Mouse (Mus musculus): ENCODE measurements around the gene Sdc3. TPM values are rescaled to one million over a fixed set of nuclear protein-coding genes. Genes with fewer than 3 reads are reported as not detected.
A peak's percentile ranks its signal among the peaks of the same experiment; 100 is the strongest.

The Sdc3 gene
- polyA plus RNA-seq, 1 experiment from 2014 or later: 20.3 TPM

DNA sequence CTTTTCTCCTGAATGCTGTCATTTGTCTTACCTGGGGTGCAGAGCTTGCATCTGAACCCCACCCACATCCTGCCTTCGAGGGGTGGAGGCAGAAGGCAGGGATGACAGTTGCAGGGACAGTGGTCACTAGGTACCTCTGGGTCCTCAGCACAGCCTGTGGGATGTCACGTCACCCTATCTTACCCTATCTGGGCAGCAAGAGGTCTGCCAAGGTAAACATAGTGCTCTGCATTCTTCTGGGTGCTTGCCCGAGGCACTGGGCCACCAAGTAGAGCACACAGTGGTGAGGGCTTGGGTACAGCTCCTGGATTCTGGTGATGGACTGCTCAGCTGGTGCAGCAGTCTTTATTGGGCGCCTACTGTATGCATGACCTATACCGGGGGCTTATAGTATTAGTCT, 7.2 kb downstream of the Sdc3 start:
- Histone ChIP-seq H3K4me3 (ENCODE audit: low read depth, low read length) (no peak overlapping the region), H3K9me3 (ENCODE audit: low read depth, low read length) (no peaks in the 10 kb centered on the region), H3K9ac (no peak overlapping the region), H3K4me1 (ENCODE audit: insufficient read depth) (peaks cover 24% of the 10 kb centered on the region), H3K36me3 (ENCODE audit: insufficient read depth) (no peaks in the 10 kb centered on the region), H3K4me2 (no peak overlapping the region), H3K27ac (ENCODE audit: low read depth) (no peak overlapping the region), H3K27me3 (ENCODE audit: insufficient read depth, low read length) (no peaks in the 10 kb centered on the region)
- DNase-seq: no peak
- TF ChIP-seq CTCF (IDR thresholded peaks at IDR 0.05; ENCODE audit: low read depth): no peak
- no peak for ATAC-seq (ENCODE audit: insufficient read depth)
- WGBS: 47% methylated on average over 5 of the region's 5 CpGs

DNA sequence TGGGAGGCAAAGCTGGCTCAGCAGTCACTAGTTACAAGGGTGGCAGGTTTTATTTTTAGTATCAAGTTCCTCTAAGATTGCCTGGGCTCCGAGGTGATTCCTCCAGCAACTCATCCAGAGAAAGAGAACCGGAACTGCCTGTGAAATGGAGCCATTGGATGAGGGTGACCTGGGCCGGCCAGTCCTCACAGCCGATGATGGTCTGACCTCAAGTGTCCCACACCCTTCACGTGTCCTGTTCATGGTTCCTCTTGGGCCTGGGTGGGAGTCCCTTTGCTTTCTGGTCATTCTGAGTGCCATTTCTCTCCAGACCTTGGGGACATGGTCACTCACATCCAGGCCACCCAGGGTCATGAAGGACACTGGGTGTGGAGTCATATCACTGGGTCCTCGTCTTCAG, 7.8 kb downstream of the Sdc3 start:
- ATAC-seq (ENCODE audit: insufficient read depth) (no peak), DNase-seq (no peak)
- H3K4me2 ChIP-seq: no peak overlapping the region
- H3K4me1 ChIP-seq (ENCODE audit: insufficient read depth): peaks cover 24% of the 10 kb centered on the region
- no peak overlapping the region for H3K9ac ChIP-seq
- H3K4me3 ChIP-seq (ENCODE audit: low read depth, low read length): no peak overlapping the region
- H3K36me3 ChIP-seq (ENCODE audit: insufficient read depth): no peaks in the 10 kb centered on the region
- no peak for TF ChIP-seq CTCF (IDR thresholded peaks at IDR 0.05; ENCODE audit: low read depth)
- no peaks in the 10 kb centered on the region for H3K27me3 ChIP-seq (ENCODE audit: insufficient read depth, low read length)
- no peak overlapping the region for H3K27ac ChIP-seq (ENCODE audit: low read depth)
- WGBS: 83% methylated on average over 6 of the region's 6 CpGs
- no peaks in the 10 kb centered on the region for H3K9me3 ChIP-seq (ENCODE audit: low read depth, low read length)

GRCm38 (mm10) chr4:130801198-130801597, 8.9 kb downstream of the Sdc3 start:
- Histone ChIP-seq H3K27me3 (ENCODE audit: insufficient read depth, low read length) (no peaks in the 10 kb centered on the region), H3K27ac (ENCODE audit: low read depth) (no peak overlapping the region), H3K9me3 (ENCODE audit: low read depth, low read length) (no peaks in the 10 kb centered on the region), H3K9ac (no peak overlapping the region), H3K36me3 (ENCODE audit: insufficient read depth) (no peaks in the 10 kb centered on the region), H3K4me1 (ENCODE audit: insufficient read depth) (peaks cover 24% of the 10 kb centered on the region), H3K4me2 (no peak overlapping the region), H3K4me3 (ENCODE audit: low read depth, low read length) (no peak overlapping the region)
- no peak for TF ChIP-seq CTCF (IDR thresholded peaks at IDR 0.05; ENCODE audit: low read depth)
- DNase-seq: no peak
- 86% methylated on average over 5 of the region's 5 CpGs for WGBS
- no peak for ATAC-seq (ENCODE audit: insufficient read depth)

- H3K4me2 ChIP-seq: no peak overlapping the region
- ATAC-seq (ENCODE audit: insufficient read depth): no peak
These were observed 9.4 kb downstream of the Sdc3 start for GRCm38 (mm10) chr4:130801624-130802329.

DNA sequence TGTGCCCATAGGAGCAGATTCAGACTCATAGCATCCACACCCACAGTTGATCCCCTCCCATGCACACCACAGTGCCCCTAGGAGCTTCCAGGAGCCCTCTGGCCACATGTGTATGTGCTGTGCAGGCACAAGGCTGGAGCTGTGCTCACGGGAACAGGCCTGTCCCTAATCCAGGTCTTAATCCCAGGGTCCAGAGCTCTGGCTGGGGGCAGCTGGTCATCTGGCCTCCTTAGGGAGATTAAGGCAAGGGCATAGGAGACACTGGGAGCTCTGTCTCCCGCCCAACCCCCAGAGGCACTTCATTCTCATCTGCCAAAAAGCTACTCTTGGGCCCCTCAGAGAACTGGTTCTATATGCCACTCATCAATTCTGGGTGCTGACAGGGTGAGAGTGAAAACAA, 11.3 kb downstream of the Sdc3 start:
- no peak for TF ChIP-seq CTCF (IDR thresholded peaks at IDR 0.05; ENCODE audit: low read depth)
- Histone ChIP-seq H3K27ac (ENCODE audit: low read depth) (no peak overlapping the region), H3K9ac (no peak overlapping the region), H3K4me3 (ENCODE audit: low read depth, low read length) (no peak overlapping the region), H3K9me3 (ENCODE audit: low read depth, low read length) (no peaks in the 10 kb centered on the region), H3K27me3 (ENCODE audit: insufficient read depth, low read length) (no peaks in the 10 kb centered on the region), H3K4me2 (no peak overlapping the region), H3K36me3 (ENCODE audit: insufficient read depth) (no peaks in the 10 kb centered on the region), H3K4me1 (ENCODE audit: insufficient read depth) (peaks cover 13% of the 10 kb centered on the region; the same call in 1 of the 2 replicates)
- DNase-seq (no peak), ATAC-seq (ENCODE audit: insufficient read depth) (no peak)
- 73% methylated on average over 2 of the region's 2 CpGs for WGBS

More at GRCm38 (mm10) chr4:130801624-130802329, 9.4 kb downstream of the Sdc3 start:
- no peak overlapping the region for H3K4me3 ChIP-seq (ENCODE audit: low read depth, low read length)
- no peak for TF ChIP-seq CTCF (IDR thresholded peaks at IDR 0.05; ENCODE audit: low read depth)
- no peak for DNase-seq
- H3K9ac ChIP-seq: no peak overlapping the region
- no peak overlapping the region for H3K27ac ChIP-seq (ENCODE audit: low read depth)
- no peaks in the 10 kb centered on the region for H3K9me3 ChIP-seq (ENCODE audit: low read depth, low read length)
- peaks cover 24% of the 10 kb centered on the region for H3K4me1 ChIP-seq (ENCODE audit: insufficient read depth)
- no peaks in the 10 kb centered on the region for H3K36me3 ChIP-seq (ENCODE audit: insufficient read depth)
- no peaks in the 10 kb centered on the region for H3K27me3 ChIP-seq (ENCODE audit: insufficient read depth, low read length)
- WGBS: 53% methylated on average over 10 of the region's 10 CpGs

- no peaks in the 10 kb centered on the region for H3K27me3 ChIP-seq (ENCODE audit: insufficient read depth, low read length)
- TF ChIP-seq CTCF (IDR thresholded peaks at IDR 0.05; ENCODE audit: low read depth): no peak
- no peak overlapping the region for H3K27ac ChIP-seq (ENCODE audit: low read depth)
- WGBS: 42% methylated on average over 2 of the region's 2 CpGs
- H3K9me3 ChIP-seq (ENCODE audit: low read depth, low read length): no peaks in the 10 kb centered on the region
- DNase-seq (no peak), ATAC-seq (ENCODE audit: insufficient read depth) (no peak)
- H3K9ac ChIP-seq: no peak overlapping the region
- H3K4me1 ChIP-seq (ENCODE audit: insufficient read depth): peaks cover 9% of the 10 kb centered on the region; the same call in 1 of the 2 replicates
- no peak overlapping the region for H3K4me2 ChIP-seq
- H3K36me3 ChIP-seq (ENCODE audit: insufficient read depth): no peaks in the 10 kb centered on the region
- no peak overlapping the region for H3K4me3 ChIP-seq (ENCODE audit: low read depth, low read length)
These were observed 12.0 kb downstream of the Sdc3 start for GRCm38 (mm10) chr4:130804292-130804691.

DNA sequence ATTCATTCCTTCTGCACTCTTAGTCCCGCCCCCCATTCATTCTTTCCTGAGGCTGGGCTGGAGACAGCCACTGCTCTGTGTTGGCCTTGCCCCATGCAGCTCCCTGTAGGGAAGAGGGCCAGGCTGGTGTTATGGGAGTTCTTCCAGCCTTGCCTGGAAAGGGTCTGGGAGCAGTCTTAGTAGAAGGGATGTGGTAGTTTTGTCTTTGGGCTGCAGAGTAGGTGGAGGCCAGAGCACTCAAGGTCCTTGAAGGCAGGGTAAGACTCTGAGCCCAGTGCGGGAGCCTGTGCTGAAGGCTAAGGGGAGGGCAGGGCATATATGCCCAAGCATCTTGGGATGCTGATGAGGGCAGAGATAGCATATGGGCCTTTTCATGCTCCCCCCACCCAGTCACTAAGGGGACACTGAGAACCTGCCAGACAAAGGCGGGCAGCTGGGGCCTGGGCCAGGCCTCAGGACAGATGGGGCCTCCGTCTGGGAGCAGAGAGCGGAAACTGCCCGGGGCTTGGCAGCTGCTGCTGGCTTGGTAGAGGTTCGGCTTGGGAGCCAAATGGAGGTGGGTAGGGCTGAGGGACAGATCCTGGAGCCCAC, 12.5 kb downstream of the Sdc3 start:
- Histone ChIP-seq H3K27me3 (ENCODE audit: insufficient read depth, low read length) (no peaks in the 10 kb centered on the region), H3K9ac (no peak overlapping the region), H3K27ac (ENCODE audit: low read depth) (no peak overlapping the region), H3K4me3 (ENCODE audit: low read depth, low read length) (no peak overlapping the region), H3K36me3 (ENCODE audit: insufficient read depth) (no peaks in the 10 kb centered on the region), H3K9me3 (ENCODE audit: low read depth, low read length) (no peaks in the 10 kb centered on the region), H3K4me1 (ENCODE audit: insufficient read depth) (peaks cover 4% of the 10 kb centered on the region; the same call in 1 of the 2 replicates), H3K4me2 (no peak overlapping the region)
- WGBS: 75% methylated on average over 7 of the region's 7 CpGs
- TF ChIP-seq CTCF (IDR thresholded peaks at IDR 0.05; ENCODE audit: low read depth): no peak
- ATAC-seq (ENCODE audit: insufficient read depth) (0 out of 2 replicates have a peak, but pooled peaks have one; percentile 35), DNase-seq (no peak)
